8 mouse cellular contexts compared by ENCODE assay signal in the genomic region with DNA sequence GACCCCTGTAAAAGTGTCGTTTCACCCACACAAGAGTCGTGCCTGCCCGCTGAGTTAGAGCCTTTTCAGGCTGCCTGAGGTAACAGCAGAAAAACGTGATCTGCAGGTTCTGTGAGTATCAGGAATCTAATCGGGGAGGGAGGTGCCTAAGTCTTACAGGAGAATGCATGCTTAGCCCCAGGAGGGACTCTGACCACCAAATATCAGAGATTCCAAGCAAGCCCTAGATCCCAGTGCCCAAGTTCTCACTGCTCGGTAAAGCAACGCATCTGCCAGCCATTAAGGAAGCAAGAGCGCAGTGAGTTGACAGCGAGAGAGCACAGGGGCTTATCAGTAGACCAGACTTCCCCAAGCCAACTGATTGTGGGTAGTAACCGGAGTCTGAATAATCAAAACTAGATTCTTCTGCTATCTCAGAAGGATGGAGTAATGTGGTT. TPM values are rescaled to one million over a fixed set of nuclear protein-coding genes. Genes with fewer than 3 reads are reported as not detected.
DNase-seq lines count a peak whose midpoint lies in the region; ATAC-seq and TF ChIP-seq lines count a peak whose summit lies in the region.

No protein-coding gene starts in this region.

- peak overlapping the region; percentile 55; the same call in 1 of the 2 replicates for H3K4me3 ChIP-seq in bone marrow macrophage, adult 2 months (ENCODE audit: insufficient read depth, low read length)
- peak overlapping the region; percentile 78 for H3K4me3 ChIP-seq in lung, embryonic 16.5 days (ENCODE audit: low read length)
- peak overlapping the region; percentile 42 for H3K4me3 ChIP-seq in small intestine, adult 2 months (ENCODE audit: low read depth, low read length)

- no peak overlapping the region for H3K27ac ChIP-seq in bone marrow macrophage, adult 2 months (ENCODE audit: insufficient read depth, low read depth, low read length)
- H3K27ac ChIP-seq in lung, embryonic 16.5 days (ENCODE audit: low read length), result peak overlapping the region; percentile 77
- H3K27ac ChIP-seq in small intestine, adult 2 months (ENCODE audit: insufficient read depth, low read depth, low read length), result peak overlapping the region; percentile 93

- no peak for TF ChIP-seq POLR2A in bone marrow macrophage, adult 2 months (IDR thresholded peaks at IDR 0.05; ENCODE audit: borderline replicate concordance, low read depth, low read length)
- TF ChIP-seq POLR2A in small intestine, adult 2 months (IDR thresholded peaks at IDR 0.05; ENCODE audit: low read depth, low read length), result peak; percentile 10; the same call in 1 of the 2 replicates

- no peak for TF ChIP-seq CTCF in bone marrow macrophage, adult 2 months (IDR thresholded peaks at IDR 0.05; ENCODE audit: low read depth, low read length)
- peak; percentile 15; the same call in 1 of the 2 replicates for TF ChIP-seq CTCF in small intestine, adult 2 months (IDR thresholded peaks at IDR 0.05; ENCODE audit: extremely low read depth, insufficient read length, insufficient replicate concordance, low read depth, low read length)

- H3K9me3 ChIP-seq in lung, embryonic 16.5 days (ENCODE audit: control insufficient read depth, low read length), result no peaks in the 10 kb centered on the region

- peak overlapping the region; percentile 69 for H3K9ac ChIP-seq in lung, embryonic 16.5 days (ENCODE audit: low read length)

- ATAC-seq in lung, embryonic 16.5 days (ENCODE audit: low read depth), result peak; percentile 60

- H3K36me3 ChIP-seq in lung, embryonic 16.5 days (ENCODE audit: control insufficient read depth, insufficient read depth, low read length), result no peaks in the 10 kb centered on the region
- H3K36me3 ChIP-seq in small intestine, adult 2 months (ENCODE audit: control insufficient read depth, insufficient read depth, low read length), result no peaks in the 10 kb centered on the region

- H3K4me1 ChIP-seq in bone marrow macrophage, adult 2 months (ENCODE audit: control insufficient read depth, insufficient read depth, low read length), result peaks cover 21% of the 10 kb centered on the region
- H3K4me1 ChIP-seq in lung, embryonic 16.5 days (replicated peaks; ENCODE audit: control insufficient read depth, insufficient read depth, low read length), result peaks cover 8% of the 10 kb centered on the region
- peaks cover 11% of the 10 kb centered on the region; the same call in 1 of the 2 replicates for H3K4me1 ChIP-seq in small intestine, adult 2 months (ENCODE audit: control insufficient read depth, insufficient read depth, insufficient read length, low read length)

- 2% methylated on average over 10 of the region's 10 CpGs for WGBS in lung, embryonic 16.5 days
- 2% methylated on average over 10 of the region's 10 CpGs for WGBS in small intestine, adult 2 months

- H3K4me2 ChIP-seq in lung, embryonic 16.5 days (ENCODE audit: low read depth, low read length), result peak overlapping the region; percentile 82

- DNase-seq in CD4-positive, CD25-positive, alpha-beta regulatory T cell, adult 2 months (ENCODE audit: low read depth, low spot score), result peak; percentile 48
- DNase-seq in forelimb bud, embryonic 11.5 days (ENCODE audit: low read depth, low spot score), result peak; percentile 53
- peak; percentile 20 for DNase-seq in kidney, adult 18-20 months
- DNase-seq in layer of hippocampus, postnatal 10 days (ENCODE audit: low spot score in 2 of 2), result no peak
- no peak for DNase-seq in layer of hippocampus, adult 18-20 months (ENCODE audit: low spot score in 2 of 2)

- no peaks in the 10 kb centered on the region for H3K27me3 ChIP-seq in lung, embryonic 16.5 days (ENCODE audit: control insufficient read depth, insufficient read depth, low read depth, low read length)
- H3K27me3 ChIP-seq in small intestine, adult 2 months (ENCODE audit: control insufficient read depth, insufficient read depth, low read length), result no peaks in the 10 kb centered on the region

RNA-seq across cellular contexts. Expression of a gene that starts 1.1 kb away (rescaled TPM):
- polyA plus RNA-seq in bone marrow macrophage, adult 2 months (2012; ENCODE audit: insufficient read depth, insufficient read length, missing spikeins), result 72.1 and 78.1 TPM in 2 replicates
- polyA plus RNA-seq in lung, embryonic 16.5 days (2015; fragmentation: Nextera tagmentation; extraction: Ambion mirVana), result 56.2 and 61.9 TPM in 2 replicates
- polyA plus RNA-seq in small intestine, adult 2 months (2012; rRNA removed), result 1.8 and 6.2 TPM in 2 replicates
- total RNA-seq in layer of hippocampus, postnatal 10 days (2021), result 10 to 100 TPM; 43.9 to 47.4 TPM
- 10 to 100 TPM; 60.3 to 62.9 TPM for total RNA-seq in layer of hippocampus, adult 18-20 months (2021)

Comparison
In these comparisons a context has a peak if more than half of its experiments do, and no peak if none do; other contexts are left out.
1. DNase-seq: peak in CD4-positive, CD25-positive, alpha-beta regulatory T cell, adult 2 months (single experiment), forelimb bud, embryonic 11.5 days (single experiment) and kidney, adult 18-20 months (single experiment); none in layer of hippocampus, postnatal 10 days (0 of 2) and layer of hippocampus, adult 18-20 months (0 of 2).
2. Peak in every context shown above with its lines, with median percentiles within 50 percentile points of each other: H3K4me3 ChIP-seq.